Mouse (Mus musculus): ENCODE data around the gene Ddc. TPM values are rescaled to one million over a fixed set of nuclear protein-coding genes. Genes with fewer than 3 reads are reported as not detected.

The Ddc gene
- polyA plus RNA-seq, 1 experiment from 2014 or later = 37.3 TPM

Other genes starting within 250 kb of the Ddc start
- gene Ikzf1, start 213.1 kb downstream of the Ddc start, polyA plus RNA-seq (2014; fragmentation: Nextera tagmentation; extraction: Ambion mirVana) = 1.4 and 2.1 TPM in 2 replicates
- 61.7 and 63.7 TPM in 2 replicates for gene Fignl1, start 89.2 kb downstream of the Ddc start, polyA plus RNA-seq (2014; fragmentation: Nextera tagmentation; extraction: Ambion mirVana)
- 232 and 233 TPM in 2 replicates for gene Grb10, start 140.5 kb upstream of the Ddc start, polyA plus RNA-seq (2014; fragmentation: Nextera tagmentation; extraction: Ambion mirVana)

All from intestine, embryonic 14.5 days (tissue).